Mouse (Mus musculus): ENCODE measurements around the gene Fam133b.

DNA sequence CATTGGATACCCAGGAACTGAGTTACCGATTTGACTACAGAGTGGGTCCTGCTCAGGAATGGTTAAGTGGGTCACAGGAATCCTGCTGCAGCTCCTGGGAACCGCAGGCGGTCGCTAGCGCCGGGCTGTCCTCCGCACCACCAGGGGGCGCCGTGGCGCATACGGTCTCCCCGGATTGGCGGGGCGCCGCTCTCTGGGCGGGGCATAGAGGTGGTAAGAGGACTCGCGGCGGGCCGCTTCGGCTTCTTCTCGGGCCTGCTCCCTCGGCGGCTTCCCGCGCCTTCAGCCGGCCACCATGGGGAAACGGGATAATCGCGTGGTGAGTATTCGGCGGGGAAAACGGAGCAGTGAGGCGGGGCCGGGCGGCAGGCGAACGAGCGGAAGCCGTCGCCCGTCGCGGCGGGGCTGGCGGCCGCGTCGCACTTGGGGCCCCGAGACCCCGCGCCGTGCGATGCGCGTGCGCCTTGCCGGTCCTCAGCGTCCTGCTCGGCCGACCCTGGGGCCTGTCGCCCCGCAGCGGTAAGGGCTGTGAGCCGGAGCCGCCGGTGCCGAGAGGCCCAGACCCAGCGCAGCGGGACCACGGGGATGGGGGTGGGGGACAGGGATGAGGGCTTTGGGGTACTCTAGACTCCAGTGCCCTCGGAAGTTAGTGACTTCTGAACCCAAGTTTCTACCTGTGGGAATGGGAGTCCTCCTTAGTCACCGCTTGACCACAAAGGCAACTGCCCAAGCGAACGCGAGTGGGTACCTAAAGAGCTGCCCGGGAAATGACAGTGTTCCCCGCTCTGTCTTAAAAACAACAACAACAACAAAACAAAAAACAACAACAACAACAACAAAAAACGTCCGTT, at the start of gene Fam133b:
- TF ChIP-seq CTCF (IDR thresholded peaks at IDR 0.05) (peak; percentile 98), EP300 (IDR thresholded peaks at IDR 0.05) (no peak)
